Mouse (Mus musculus): ENCODE measurements around the gene Map2. TPM values are rescaled to one million over a fixed set of nuclear protein-coding genes. Genes with fewer than 3 reads are reported as not detected.

Gene Map2
- total and polyA plus RNA-seq, 3 experiments: not detected

DNA sequence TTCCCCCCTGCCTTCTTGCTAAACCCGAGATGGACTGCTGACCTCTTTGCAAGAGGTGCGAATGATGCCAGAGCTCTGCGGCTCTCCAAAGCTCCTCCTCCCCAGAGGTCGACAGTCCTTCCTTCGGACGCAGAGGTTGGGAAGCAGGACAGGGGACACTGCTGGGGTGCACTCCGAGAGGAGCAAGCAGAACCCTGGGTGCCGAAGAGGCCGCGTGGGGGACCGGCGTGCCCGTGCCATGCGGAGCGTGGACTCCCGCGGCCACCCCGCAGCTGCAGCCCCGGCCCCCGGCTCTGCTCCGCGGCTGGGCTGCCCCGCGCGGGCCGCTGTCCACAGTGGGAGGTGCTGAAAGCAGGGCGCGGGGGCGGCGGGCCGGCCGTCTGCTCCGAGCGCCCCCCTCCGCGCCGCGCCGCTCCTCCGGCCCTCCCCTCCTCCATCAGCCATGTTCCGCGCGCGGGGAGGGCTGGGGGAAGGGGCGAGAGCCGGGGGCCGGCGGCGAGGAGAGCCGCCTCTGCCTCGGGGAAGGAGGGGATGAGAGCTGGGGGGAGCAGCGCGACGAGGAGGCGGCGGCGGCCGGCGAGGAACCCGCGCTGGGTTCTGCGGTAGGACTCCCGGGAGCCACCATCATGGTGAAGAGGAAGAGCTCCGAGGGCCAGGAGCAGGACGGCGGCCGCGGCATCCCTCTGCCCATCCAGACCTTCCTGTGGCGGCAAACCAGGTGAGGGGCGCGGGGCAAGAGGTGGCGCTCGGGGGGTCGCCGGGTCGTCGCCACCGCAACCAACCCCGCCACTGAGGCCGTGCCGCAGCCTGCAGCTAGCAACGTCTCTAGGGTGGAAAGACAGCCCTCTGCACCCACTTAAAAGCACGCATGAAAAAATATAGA is 293.0 kb downstream of the Map2 start, which contains the start of gene Unc80:
Gene Unc80, plus strand, starts transcription at position 547 of the 883 bp plus-strand sequence.
- no peaks in the 10 kb centered on the region for H3K4me1 ChIP-seq (ENCODE audit: control insufficient read depth in 1 of 2, insufficient read depth in 2 of 2, low read length in 2 of 2)
- DNase-seq (ENCODE audit: low read depth, low spot score): no peak
- no peaks in the 10 kb centered on the region for H3K9me3 ChIP-seq (replicated peaks; ENCODE audit: insufficient read depth, low read length)
- no peak within 1 kb of the TSS for H3K9ac ChIP-seq (ENCODE audit: control insufficient read depth, low read depth, low read length, poor library complexity, severe bottlenecking)
- H3K27ac ChIP-seq (ENCODE audit: control insufficient read depth, low read depth, low read length): no peak within 1 kb of the TSS
- H3K36me3 ChIP-seq (ENCODE audit: control insufficient read depth in 1 of 2, insufficient read depth in 2 of 2, low read length in 2 of 2): no peaks in the 10 kb centered on the region
- H3K4me3 ChIP-seq (ENCODE audit: control insufficient read depth in 1 of 2, insufficient read depth in 1 of 2, low read depth in 2 of 2, low read length in 2 of 2): no peak within 1 kb of the TSS
- no peaks in the 10 kb centered on the region for H3K27me3 ChIP-seq (ENCODE audit: control insufficient read depth in 1 of 2, insufficient read depth in 2 of 2, low read length in 2 of 2)
- TF ChIP-seq MEF2A (IDR thresholded peaks at IDR 0.05; ENCODE audit: extremely low read depth, insufficient replicate concordance, low read depth, low read length, poor library complexity, severe bottlenecking) (no peak), TCF12 (IDR thresholded peaks at IDR 0.05; ENCODE audit: low read depth, low read length) (no peak), POLR2AphosphoS2 (IDR thresholded peaks at IDR 0.05; ENCODE audit: low read length) (no peak)
- H3K79me2 ChIP-seq (ENCODE audit: control insufficient read depth, insufficient read depth, low read length, poor library complexity): no peaks in the 10 kb centered on the region

DNA sequence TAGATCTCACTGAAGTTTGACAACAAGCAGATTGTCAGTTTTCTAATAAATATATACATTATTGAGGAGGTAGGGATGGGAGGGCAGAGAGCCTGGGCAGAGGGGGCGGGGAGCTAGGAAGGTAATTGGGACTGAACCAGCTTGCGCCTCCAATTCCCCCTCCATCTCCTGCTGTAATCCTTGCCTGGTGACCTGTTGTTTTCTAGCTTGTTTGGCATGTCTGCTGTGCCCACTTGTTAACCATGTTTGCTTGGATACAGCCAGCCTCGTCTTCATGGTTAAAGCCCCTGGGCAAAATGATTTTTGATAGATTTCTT is 293.6 kb downstream of the Map2 start:
- no peak overlapping the region for H3K4me3 ChIP-seq (ENCODE audit: control insufficient read depth in 1 of 2, insufficient read depth in 1 of 2, low read depth in 2 of 2, low read length in 2 of 2)
- TF ChIP-seq MXI1 (IDR thresholded peaks at IDR 0.05; ENCODE audit: low read depth, low read length) (no peak), ZNF384 (IDR thresholded peaks at IDR 0.05; ENCODE audit: low read depth, low read length) (no peak), POLR2AphosphoS2 (IDR thresholded peaks at IDR 0.05; ENCODE audit: low read length) (no peak), KAT2A (conservative IDR thresholded peaks at IDR 0.05; ENCODE audit: low read depth, low read length) (no peak), GABPA (IDR thresholded peaks at IDR 0.05; ENCODE audit: low read depth, low read length) (no peak)
- no peak overlapping the region for H3K27ac ChIP-seq (ENCODE audit: control insufficient read depth, low read depth, low read length)
- H3K4me1 ChIP-seq (ENCODE audit: control insufficient read depth in 1 of 2, insufficient read depth in 2 of 2, low read length in 2 of 2): no peaks in the 10 kb centered on the region
- H3K79me2 ChIP-seq (ENCODE audit: control insufficient read depth, insufficient read depth, low read length, poor library complexity): no peaks in the 10 kb centered on the region
- DNase-seq (ENCODE audit: low read depth, low spot score): no peak
- H3K36me3 ChIP-seq (ENCODE audit: control insufficient read depth in 1 of 2, insufficient read depth in 2 of 2, low read length in 2 of 2): no peaks in the 10 kb centered on the region
- H3K9me3 ChIP-seq (replicated peaks; ENCODE audit: insufficient read depth, low read length): no peaks in the 10 kb centered on the region
- no peak overlapping the region for H3K9ac ChIP-seq (ENCODE audit: control insufficient read depth, low read depth, low read length, poor library complexity, severe bottlenecking)
- H3K27me3 ChIP-seq (ENCODE audit: control insufficient read depth in 1 of 2, insufficient read depth in 2 of 2, low read length in 2 of 2): no peaks in the 10 kb centered on the region

- TF ChIP-seq MAX (IDR thresholded peaks at IDR 0.05; ENCODE audit: low read length) (no peak), ETS1 (IDR thresholded peaks at IDR 0.05; ENCODE audit: low read depth, low read length) (no peak), ZMIZ1 (IDR thresholded peaks at IDR 0.05; ENCODE audit: low read depth, low read length) (no peak), CHD1 (IDR thresholded peaks at IDR 0.05; ENCODE audit: low read depth, low read length) (no peak), RCOR1 (IDR thresholded peaks at IDR 0.05; ENCODE audit: low read depth, low read length) (no peak)
- no peaks in the 10 kb centered on the region for H3K36me3 ChIP-seq (ENCODE audit: control insufficient read depth in 1 of 2, insufficient read depth in 2 of 2, low read length in 2 of 2)
- no peak overlapping the region for H3K4me3 ChIP-seq (ENCODE audit: control insufficient read depth in 1 of 2, insufficient read depth in 1 of 2, low read depth in 2 of 2, low read length in 2 of 2)
- no peaks in the 10 kb centered on the region for H3K4me1 ChIP-seq (ENCODE audit: control insufficient read depth in 1 of 2, insufficient read depth in 2 of 2, low read length in 2 of 2)
- no peak overlapping the region for H3K9ac ChIP-seq (ENCODE audit: control insufficient read depth, low read depth, low read length, poor library complexity, severe bottlenecking)
- H3K27me3 ChIP-seq (ENCODE audit: control insufficient read depth in 1 of 2, insufficient read depth in 2 of 2, low read length in 2 of 2): no peaks in the 10 kb centered on the region
- no peaks in the 10 kb centered on the region for H3K9me3 ChIP-seq (replicated peaks; ENCODE audit: insufficient read depth, low read length)
- H3K27ac ChIP-seq (ENCODE audit: control insufficient read depth, low read depth, low read length): no peak overlapping the region
- DNase-seq (ENCODE audit: low read depth, low spot score): no peak
- H3K79me2 ChIP-seq (ENCODE audit: control insufficient read depth, insufficient read depth, low read length, poor library complexity): no peaks in the 10 kb centered on the region
These were observed 307.7 kb downstream of the Map2 start for GRCm38 (mm10) chr1:66482751-66483150.

Other genes starting within 250 kb of the Map2 start
- not detected in 2 replicates for gene Crygf, start 248.8 kb upstream of the Map2 start, total RNA-seq (2012; rRNA removed)
- not detected for gene Crygf, start 248.8 kb upstream of the Map2 start, polyA plus RNA-seq (2012; ENCODE audit: insufficient read depth in 1 of 2, insufficient read length in 2 of 2, low read depth in 1 of 2, low replicate concordance in 2 of 2, missing spikeins in 1 of 2)